In the genomic region with DNA sequence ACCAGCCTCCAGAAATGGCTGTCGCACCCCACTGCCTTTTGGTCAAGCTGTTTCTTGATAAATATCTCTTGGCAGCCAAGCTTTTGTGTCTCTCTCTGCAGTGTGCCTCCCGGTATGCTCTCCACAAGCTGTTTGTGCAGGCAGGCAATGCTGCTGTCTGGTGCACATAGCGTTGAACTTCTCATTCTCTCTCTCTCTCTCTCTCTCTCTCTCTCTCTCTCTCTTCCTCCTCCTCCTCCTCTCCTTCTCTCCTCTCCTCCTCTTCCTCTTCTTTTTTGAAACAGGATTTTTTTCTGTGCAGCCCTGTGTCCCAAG, we compare ENCODE assay signal across 11 mouse cellular contexts.
A peak's percentile ranks its signal among the peaks of the same experiment; 100 is the strongest.
DNase-seq lines count a peak whose midpoint lies in the region; ATAC-seq and TF ChIP-seq lines count a peak whose summit lies in the region.
"Had no signal": no experiment of that assay in that cellular context is flagged by ENCODE, and none has a peak within 500 bp of the region (broad histone marks: within the 10 kb centered on the region; RNA-seq: fewer than 3 reads in every experiment).

No protein-coding gene starts in this region.

- no peak overlapping the region for H3K27ac ChIP-seq in heart, embryonic 13.5 days (replicated peaks)
- H3K27ac ChIP-seq in stomach, embryonic 16.5 days (ENCODE audit: low read length), result no peak overlapping the region
- H3K27ac ChIP-seq in stomach, postnatal 0 days (replicated peaks), result no peak overlapping the region
- H3K27ac ChIP-seq in hindbrain, postnatal 0 days, result 0 out of 2 replicates have a peak overlapping the region, but pooled peaks have one; percentile 15
- H3K27ac ChIP-seq in neural tube, embryonic 15.5 days (replicated peaks), result 0 out of 2 replicates have a peak overlapping the region, but pooled peaks have one; percentile 18
- no peak overlapping the region for H3K27ac ChIP-seq in gastrocnemius, adult 2 months
- H3K27ac ChIP-seq: liver, embryonic 12.5 days had no signal

- H3K4me1 ChIP-seq in heart, embryonic 13.5 days, result 0 out of 2 replicates have a peak, but pooled peaks cover 3% of the 10 kb centered on the region
- H3K4me1 ChIP-seq in stomach, embryonic 16.5 days (ENCODE audit: control insufficient read depth, insufficient read depth, low read length), result no peaks in the 10 kb centered on the region
- no peaks in the 10 kb centered on the region for H3K4me1 ChIP-seq in stomach, postnatal 0 days (replicated peaks; ENCODE audit: control insufficient read depth, insufficient read depth)
- no peaks in the 10 kb centered on the region for H3K4me1 ChIP-seq in hindbrain, postnatal 0 days (ENCODE audit: insufficient read depth, low read length)
- H3K4me1 ChIP-seq in neural tube, embryonic 15.5 days, result peaks cover 7% of the 10 kb centered on the region
- H3K4me1 ChIP-seq: liver, embryonic 12.5 days had no signal

- H3K9me3 ChIP-seq in heart, embryonic 13.5 days, result 0 out of 2 replicates have a peak, but pooled peaks cover under 1% of the 10 kb centered on the region
- H3K9me3 ChIP-seq in stomach, embryonic 16.5 days (replicated peaks; ENCODE audit: control insufficient read depth, low read length), result no peaks in the 10 kb centered on the region
- H3K9me3 ChIP-seq in stomach, postnatal 0 days (ENCODE audit: control insufficient read depth, low read length), result no peaks in the 10 kb centered on the region
- no peaks in the 10 kb centered on the region for H3K9me3 ChIP-seq in hindbrain, postnatal 0 days (ENCODE audit: low read length)
- no peaks in the 10 kb centered on the region for H3K9me3 ChIP-seq in neural tube, embryonic 15.5 days (replicated peaks)
- H3K9me3 ChIP-seq: liver, embryonic 12.5 days had no signal

- ATAC-seq in heart, embryonic 13.5 days (ENCODE audit: extremely low read depth, insufficient number of reproducible peaks, low FRiP score, low TSS enrichment), result no peak
- no peak for ATAC-seq in stomach, embryonic 16.5 days (ENCODE audit: insufficient read depth, low FRiP score)
- ATAC-seq in stomach, postnatal 0 days (ENCODE audit: low FRiP score, low TSS enrichment), result no peak
- no peak for ATAC-seq in hindbrain, postnatal 0 days
- ATAC-seq in neural tube, embryonic 15.5 days (ENCODE audit: low FRiP score), result peak; percentile 45; the same call in 1 of the 2 replicates
- ATAC-seq: activated CD4-positive, CD25-positive, alpha-beta regulatory T cell, adult 4 months; liver, embryonic 12.5 days had no signal

- no peak for DNase-seq in heart, postnatal 4 days
- DNase-seq in stomach, postnatal 0 days (ENCODE audit: low spot score), result no peak
- no peak for DNase-seq in hindbrain, postnatal 0 days (ENCODE audit: low spot score)
- no peak for DNase-seq in adrenal gland, adult 8-10 months
- DNase-seq in gastrocnemius, adult 2 months, result no peak
- DNase-seq: kidney, postnatal 36 days had no signal

- H3K27me3 ChIP-seq in heart, embryonic 13.5 days (replicated peaks), result peaks cover 28% of the 10 kb centered on the region
- H3K27me3 ChIP-seq in stomach, embryonic 16.5 days (ENCODE audit: control insufficient read depth, insufficient read depth, low read length), result 0 out of 2 replicates have a peak, but pooled peaks cover 10% of the 10 kb centered on the region
- no peaks in the 10 kb centered on the region for H3K27me3 ChIP-seq in stomach, postnatal 0 days (ENCODE audit: control insufficient read depth, insufficient read depth, low read length)
- no peaks in the 10 kb centered on the region for H3K27me3 ChIP-seq in hindbrain, postnatal 0 days (ENCODE audit: insufficient read depth, low read length)
- no peaks in the 10 kb centered on the region for H3K27me3 ChIP-seq in neural tube, embryonic 15.5 days (replicated peaks)

- no peak overlapping the region; the same call in 1 of the 2 replicates for H3K9ac ChIP-seq in heart, embryonic 13.5 days
- no peak overlapping the region for H3K9ac ChIP-seq in stomach, embryonic 16.5 days (ENCODE audit: low read length)
- H3K9ac ChIP-seq in stomach, postnatal 0 days (ENCODE audit: low read length), result no peak overlapping the region
- no peak overlapping the region for H3K9ac ChIP-seq in hindbrain, postnatal 0 days (replicated peaks; ENCODE audit: low read length)
- H3K9ac ChIP-seq in neural tube, embryonic 15.5 days (replicated peaks), result no peak overlapping the region
- H3K9ac ChIP-seq: liver, embryonic 12.5 days had no signal

- TF ChIP-seq CTCF in stomach, postnatal 0 days (IDR thresholded peaks at IDR 0.05; ENCODE audit: low read depth), result no peak
- no peak for TF ChIP-seq CTCF in hindbrain, postnatal 0 days (IDR thresholded peaks at IDR 0.05; ENCODE audit: low read depth)
- TF ChIP-seq CTCF in gastrocnemius, adult 2 months (IDR thresholded peaks at IDR 0.05), result no peak

- intact Hi-C loops in gastrocnemius, adult 2 months (cut with DNase I), result no loop called here

- no peak for TF ChIP-seq EP300 in stomach, postnatal 0 days (optimal IDR thresholded peaks at IDR 0.05)

- peak overlapping the region; percentile 67 for H3K4me2 ChIP-seq in heart, embryonic 13.5 days
- peak overlapping the region; percentile 29; the same call in 1 of the 2 replicates for H3K4me2 ChIP-seq in stomach, embryonic 16.5 days (ENCODE audit: low read depth, low read length)
- no peak overlapping the region for H3K4me2 ChIP-seq in stomach, postnatal 0 days (replicated peaks; ENCODE audit: low read depth)
- peak overlapping the region; percentile 37 for H3K4me2 ChIP-seq in hindbrain, postnatal 0 days (ENCODE audit: low read depth, low read length)
- peak overlapping the region; percentile 45 for H3K4me2 ChIP-seq in neural tube, embryonic 15.5 days

- no peaks in the 10 kb centered on the region for H3K36me3 ChIP-seq in heart, embryonic 13.5 days
- H3K36me3 ChIP-seq in stomach, embryonic 16.5 days (ENCODE audit: control insufficient read depth, insufficient read depth, low read length), result no peaks in the 10 kb centered on the region
- H3K36me3 ChIP-seq in stomach, postnatal 0 days (ENCODE audit: control insufficient read depth, insufficient read depth, low read length), result no peaks in the 10 kb centered on the region
- no peaks in the 10 kb centered on the region for H3K36me3 ChIP-seq in hindbrain, postnatal 0 days (ENCODE audit: insufficient read depth, low read length)
- H3K36me3 ChIP-seq in neural tube, embryonic 15.5 days, result no peaks in the 10 kb centered on the region
- H3K36me3 ChIP-seq: liver, embryonic 12.5 days had no signal

- H3K4me3 ChIP-seq in heart, embryonic 13.5 days, result peak overlapping the region; percentile 34
- H3K4me3 ChIP-seq in stomach, embryonic 16.5 days (replicated peaks; ENCODE audit: low read length), result no peak overlapping the region
- H3K4me3 ChIP-seq in stomach, postnatal 0 days (ENCODE audit: low read depth, low read length), result no peak overlapping the region
- H3K4me3 ChIP-seq in hindbrain, postnatal 0 days (ENCODE audit: low read length), result 0 out of 2 replicates have a peak overlapping the region, but pooled peaks have one; percentile 7
- 0 out of 2 replicates have a peak overlapping the region, but pooled peaks have one; percentile 3 for H3K4me3 ChIP-seq in neural tube, embryonic 15.5 days (replicated peaks)
- H3K4me3 ChIP-seq in gastrocnemius, adult 2 months, result no peak overlapping the region
- H3K4me3 ChIP-seq: liver, embryonic 12.5 days had no signal

- 15% methylated on average over 3 of the region's 3 CpGs for WGBS in heart, embryonic 13.5 days
- 23% methylated on average over 3 of the region's 3 CpGs for WGBS in stomach, embryonic 16.5 days
- WGBS in stomach, postnatal 0 days, result 13% methylated on average over 3 of the region's 3 CpGs
- 22% methylated on average over 3 of the region's 3 CpGs for WGBS in hindbrain, postnatal 0 days
- 17% methylated on average over 3 of the region's 3 CpGs for WGBS in neural tube, embryonic 15.5 days

Comparison
In these comparisons a context has a peak if more than half of its experiments do, and no peak if none do; other contexts are left out.
1. H3K27ac ChIP-seq: peak in hindbrain, postnatal 0 days (single experiment) and neural tube, embryonic 15.5 days (single experiment); none in heart, embryonic 13.5 days (single experiment), stomach, embryonic 16.5 days (single experiment), stomach, postnatal 0 days (single experiment) and gastrocnemius, adult 2 months (single experiment).
2. H3K4me3 ChIP-seq: peak in heart, embryonic 13.5 days (single experiment), hindbrain, postnatal 0 days (single experiment) and neural tube, embryonic 15.5 days (single experiment); none in stomach, embryonic 16.5 days (single experiment), stomach, postnatal 0 days (single experiment) and gastrocnemius, adult 2 months (single experiment).